In the genomic region with DNA sequence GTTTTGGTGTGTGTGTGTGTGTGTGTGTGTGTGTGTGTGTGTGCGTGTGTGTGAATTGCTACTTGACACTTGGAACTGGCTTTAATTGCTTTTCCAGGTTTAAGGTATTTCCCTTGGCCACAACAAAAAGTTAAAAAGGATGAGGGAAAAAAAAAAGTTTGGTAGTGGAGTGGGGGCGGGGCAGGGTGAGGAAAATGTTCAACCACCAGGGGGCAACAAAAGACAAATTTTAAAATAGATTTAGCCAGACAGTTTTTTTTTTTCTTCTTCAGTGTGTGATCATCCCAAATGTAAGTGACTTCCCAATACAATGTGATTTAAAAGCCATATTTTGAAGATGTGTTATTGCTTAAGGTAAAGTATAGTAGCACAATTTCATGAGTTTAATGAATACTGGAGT, we compare ENCODE assay signal across 7 mouse cellular contexts. TPM values are rescaled to one million over a fixed set of nuclear protein-coding genes. Genes with fewer than 3 reads are reported as not detected.
DNase-seq lines count a peak whose midpoint lies in the region; ATAC-seq and TF ChIP-seq lines count a peak whose summit lies in the region.

No protein-coding gene starts in this region.

- H3K27ac ChIP-seq in heart, adult 2 months: no peak overlapping the region
- 0 out of 2 replicates have a peak overlapping the region, but pooled peaks have one; percentile 41 for H3K27ac ChIP-seq in lung, embryonic 15.5 days

- no peaks in the 10 kb centered on the region for H3K27me3 ChIP-seq in heart, adult 2 months (ENCODE audit: control insufficient read depth, insufficient read depth, low read length)
- H3K27me3 ChIP-seq in lung, embryonic 15.5 days: no peaks in the 10 kb centered on the region

- intact Hi-C loops in heart, adult 2 months (cut with DNase I): loop anchor here (1.0 to 10.0 kb wide), 10 partner anchors 83 to 1587 kb away; no protein-coding TSS in a partner anchor

- H3K79me2 ChIP-seq in heart, adult 2 months (replicated peaks; ENCODE audit: control insufficient read depth, insufficient read depth, low read length): no peaks in the 10 kb centered on the region

- TF ChIP-seq EP300 in heart, adult 2 months (IDR thresholded peaks at IDR 0.05; ENCODE audit: insufficient read depth, low read depth, low read length): peak; percentile 53; the same call in 1 of the 2 replicates

- peak; percentile 65 for DNase-seq in urinary bladder, postnatal 25 days (ENCODE audit: low spot score)
- DNase-seq in urinary bladder, adult 2 months (ENCODE audit: low spot score): no peak
- DNase-seq in cerebellum, postnatal 14 days: peak; percentile 78 to 82
- peak; percentile 68 to 78 for DNase-seq in heart, adult 2 months
- DNase-seq in kidney, postnatal 14 days: peak; percentile 79
- DNase-seq in urinary bladder, postnatal 36 days (ENCODE audit: low spot score in 2 of 2): peak; percentile 42 to 49

- 12% methylated on average over 2 of the region's 2 CpGs for WGBS in heart, adult 2 months
- WGBS in lung, embryonic 15.5 days: 14% methylated on average over 2 of the region's 2 CpGs

- peak; percentile 74 for TF ChIP-seq CTCF in heart, adult 2 months (IDR thresholded peaks at IDR 0.05)

- H3K4me2 ChIP-seq in lung, embryonic 15.5 days: peak overlapping the region; percentile 19; the same call in 1 of the 2 replicates

- H3K36me3 ChIP-seq in heart, adult 2 months (ENCODE audit: control insufficient read depth, insufficient read depth, low read length): no peaks in the 10 kb centered on the region
- no peaks in the 10 kb centered on the region for H3K36me3 ChIP-seq in lung, embryonic 15.5 days

- no peak overlapping the region for H3K9ac ChIP-seq in heart, adult 2 months (ENCODE audit: low read depth, low read length)
- no peak overlapping the region for H3K9ac ChIP-seq in lung, embryonic 15.5 days

- TF ChIP-seq POLR2A in heart, adult 2 months (IDR thresholded peaks at IDR 0.05; ENCODE audit: insufficient read depth, low read depth, low read length): no peak

- H3K9me3 ChIP-seq in lung, embryonic 15.5 days: no peaks in the 10 kb centered on the region

- no peak overlapping the region for H3K4me3 ChIP-seq in heart, adult 2 months
- no peak overlapping the region for H3K4me3 ChIP-seq in lung, embryonic 15.5 days

- no peak for ATAC-seq in lung, embryonic 15.5 days (ENCODE audit: borderline replicate concordance, extremely low read depth, low FRiP score, low TSS enrichment)

- peaks cover 1% of the 10 kb centered on the region; the same call in 1 of the 2 replicates for H3K4me1 ChIP-seq in heart, adult 2 months (ENCODE audit: control insufficient read depth, insufficient read depth, low read length)
- H3K4me1 ChIP-seq in lung, embryonic 15.5 days: peaks cover 9% of the 10 kb centered on the region

RNA-seq across cellular contexts. Expression of a gene that starts 4.7 kb away (rescaled TPM):
- 28.3 and 32.1 TPM in 2 replicates for polyA plus RNA-seq in urinary bladder, adult 2 months (2012; rRNA removed)
- 10 to 100 TPM; 31.7 to 32.8 TPM for total RNA-seq in heart, adult 2 months (2021)
- polyA plus RNA-seq in heart, adult 2 months (2012; rRNA removed): 18.4 and 23.4 TPM in 2 replicates
- polyA plus RNA-seq in lung, embryonic 15.5 days (2015; fragmentation: Nextera tagmentation; extraction: Ambion mirVana): 55.5 and 59.7 TPM in 2 replicates
